Mouse (Mus musculus): ENCODE data around the gene Mier3. TPM values are rescaled to one million over a fixed set of nuclear protein-coding genes. Genes with fewer than 3 reads are reported as not detected.

Gene Mier3
- polyA plus RNA-seq, 1 experiment from 2014 or later: 29.9 TPM

- no peaks in the 10 kb centered on the region for H3K27me3 ChIP-seq (ENCODE audit: control insufficient read depth, insufficient read depth, low read length)
- H3K9me3 ChIP-seq (ENCODE audit: control insufficient read depth, low read depth, low read length): no peaks in the 10 kb centered on the region
- 67% methylated on average over 2 of the region's 2 CpGs for WGBS
- no peak overlapping the region for H3K27ac ChIP-seq (ENCODE audit: low read length)
- no peak overlapping the region for H3K4me2 ChIP-seq (replicated peaks; ENCODE audit: low read depth, low read length)
- H3K36me3 ChIP-seq (ENCODE audit: control insufficient read depth, insufficient read depth, low read length): no peaks in the 10 kb centered on the region
- no peak overlapping the region for H3K9ac ChIP-seq (replicated peaks; ENCODE audit: low read depth, low read length)
- no peak overlapping the region for H3K4me3 ChIP-seq (ENCODE audit: low read depth, low read length)
- no peak for ATAC-seq (ENCODE audit: insufficient number of reproducible peaks, insufficient read depth, low FRiP score, low read depth)
- H3K4me1 ChIP-seq (ENCODE audit: control insufficient read depth, insufficient read depth, low read length): no peaks in the 10 kb centered on the region
These were observed 24.9 kb upstream of the Mier3 start for GRCm38 (mm10) chr13:111655856-111656255.

GRCm38 (mm10) chr13:111656309-111656708, 24.5 kb upstream of the Mier3 start:
- Histone ChIP-seq H3K4me2 (replicated peaks; ENCODE audit: low read depth, low read length) (no peak overlapping the region), H3K9ac (replicated peaks; ENCODE audit: low read depth, low read length) (no peak overlapping the region), H3K9me3 (ENCODE audit: control insufficient read depth, low read depth, low read length) (no peaks in the 10 kb centered on the region), H3K27ac (ENCODE audit: low read length) (no peak overlapping the region), H3K4me3 (ENCODE audit: low read depth, low read length) (no peak overlapping the region), H3K4me1 (ENCODE audit: control insufficient read depth, insufficient read depth, low read length) (no peaks in the 10 kb centered on the region), H3K36me3 (ENCODE audit: control insufficient read depth, insufficient read depth, low read length) (no peaks in the 10 kb centered on the region), H3K27me3 (ENCODE audit: control insufficient read depth, insufficient read depth, low read length) (no peaks in the 10 kb centered on the region)
- WGBS: 58% methylated on average over 10 of the region's 10 CpGs
- no peak; the same call in 1 of the 2 replicates for ATAC-seq (ENCODE audit: insufficient number of reproducible peaks, insufficient read depth, low FRiP score, low read depth)

- H3K9me3 ChIP-seq (ENCODE audit: control insufficient read depth, low read depth, low read length): no peaks in the 10 kb centered on the region
- H3K36me3 ChIP-seq (ENCODE audit: control insufficient read depth, insufficient read depth, low read length): no peaks in the 10 kb centered on the region
- H3K9ac ChIP-seq (replicated peaks; ENCODE audit: low read depth, low read length): no peak overlapping the region
- H3K27me3 ChIP-seq (ENCODE audit: control insufficient read depth, insufficient read depth, low read length): no peaks in the 10 kb centered on the region
- H3K4me2 ChIP-seq (replicated peaks; ENCODE audit: low read depth, low read length): no peak overlapping the region
- 49% methylated on average over 3 of the region's 3 CpGs for WGBS
- ATAC-seq (ENCODE audit: insufficient number of reproducible peaks, insufficient read depth, low FRiP score, low read depth): no peak
- no peaks in the 10 kb centered on the region for H3K4me1 ChIP-seq (ENCODE audit: control insufficient read depth, insufficient read depth, low read length)
- no peak overlapping the region for H3K4me3 ChIP-seq (ENCODE audit: low read depth, low read length)
- H3K27ac ChIP-seq (ENCODE audit: low read length): no peak overlapping the region
These were observed 24.0 kb upstream of the Mier3 start for GRCm38 (mm10) chr13:111656769-111657168.

GRCm38 (mm10) chr13:111658501-111659280, 22.1 kb upstream of the Mier3 start:
- Histone ChIP-seq H3K4me2 (replicated peaks; ENCODE audit: low read depth, low read length) (no peak overlapping the region), H3K27me3 (ENCODE audit: control insufficient read depth, insufficient read depth, low read length) (no peaks in the 10 kb centered on the region), H3K9me3 (ENCODE audit: control insufficient read depth, low read depth, low read length) (no peaks in the 10 kb centered on the region), H3K4me3 (ENCODE audit: low read depth, low read length) (no peak overlapping the region), H3K9ac (replicated peaks; ENCODE audit: low read depth, low read length) (no peak overlapping the region), H3K36me3 (ENCODE audit: control insufficient read depth, insufficient read depth, low read length) (no peaks in the 10 kb centered on the region), H3K4me1 (ENCODE audit: control insufficient read depth, insufficient read depth, low read length) (no peaks in the 10 kb centered on the region), H3K27ac (ENCODE audit: low read length) (no peak overlapping the region)
- WGBS: 58% methylated on average over 12 of the region's 12 CpGs
- ATAC-seq (ENCODE audit: insufficient number of reproducible peaks, insufficient read depth, low FRiP score, low read depth): no peak

- Histone ChIP-seq H3K9me3 (ENCODE audit: control insufficient read depth, low read depth, low read length) (no peaks in the 10 kb centered on the region), H3K27ac (ENCODE audit: low read length) (no peak overlapping the region), H3K27me3 (ENCODE audit: control insufficient read depth, insufficient read depth, low read length) (no peaks in the 10 kb centered on the region), H3K4me1 (ENCODE audit: control insufficient read depth, insufficient read depth, low read length) (no peaks in the 10 kb centered on the region), H3K4me2 (replicated peaks; ENCODE audit: low read depth, low read length) (no peak overlapping the region), H3K9ac (replicated peaks; ENCODE audit: low read depth, low read length) (no peak overlapping the region), H3K36me3 (ENCODE audit: control insufficient read depth, insufficient read depth, low read length) (no peaks in the 10 kb centered on the region), H3K4me3 (ENCODE audit: low read depth, low read length) (no peak overlapping the region)
- WGBS: 45% methylated on average over 8 of the region's 8 CpGs
- ATAC-seq (ENCODE audit: insufficient number of reproducible peaks, insufficient read depth, low FRiP score, low read depth): no peak
These were observed 21.3 kb upstream of the Mier3 start for GRCm38 (mm10) chr13:111659430-111659829.

- H3K27me3 ChIP-seq (ENCODE audit: control insufficient read depth, insufficient read depth, low read length): no peaks in the 10 kb centered on the region
- ATAC-seq (ENCODE audit: insufficient number of reproducible peaks, insufficient read depth, low FRiP score, low read depth): no peak
- H3K4me1 ChIP-seq (ENCODE audit: control insufficient read depth, insufficient read depth, low read length): no peaks in the 10 kb centered on the region
- H3K36me3 ChIP-seq (ENCODE audit: control insufficient read depth, insufficient read depth, low read length): no peaks in the 10 kb centered on the region
- no peak overlapping the region for H3K4me2 ChIP-seq (replicated peaks; ENCODE audit: low read depth, low read length)
- no peaks in the 10 kb centered on the region for H3K9me3 ChIP-seq (ENCODE audit: control insufficient read depth, low read depth, low read length)
- H3K4me3 ChIP-seq (ENCODE audit: low read depth, low read length): no peak overlapping the region
- no peak overlapping the region for H3K27ac ChIP-seq (ENCODE audit: low read length)
- H3K9ac ChIP-seq (replicated peaks; ENCODE audit: low read depth, low read length): no peak overlapping the region
- 25% methylated on average over 13 of the region's 13 CpGs for WGBS
These were observed 20.7 kb upstream of the Mier3 start for GRCm38 (mm10) chr13:111660072-111660471.

- 33% methylated on average over 3 of the region's 3 CpGs for WGBS
- H3K4me3 ChIP-seq (ENCODE audit: low read depth, low read length): no peak overlapping the region
These were observed 20.2 kb upstream of the Mier3 start for GRCm38 (mm10) chr13:111660556-111660955.

GRCm38 (mm10) chr13:111668016-111668415, 12.8 kb upstream of the Mier3 start:
- H3K4me1 ChIP-seq (ENCODE audit: control insufficient read depth, insufficient read depth, low read length): no peaks in the 10 kb centered on the region
- H3K9me3 ChIP-seq (ENCODE audit: control insufficient read depth, low read depth, low read length): no peaks in the 10 kb centered on the region
- ATAC-seq (ENCODE audit: insufficient number of reproducible peaks, insufficient read depth, low FRiP score, low read depth): no peak
- H3K4me3 ChIP-seq (ENCODE audit: low read depth, low read length): no peak overlapping the region
- no peak overlapping the region for H3K27ac ChIP-seq (ENCODE audit: low read length)
- H3K36me3 ChIP-seq (ENCODE audit: control insufficient read depth, insufficient read depth, low read length): no peaks in the 10 kb centered on the region
- no peaks in the 10 kb centered on the region for H3K27me3 ChIP-seq (ENCODE audit: control insufficient read depth, insufficient read depth, low read length)
- no peak overlapping the region for H3K4me2 ChIP-seq (replicated peaks; ENCODE audit: low read depth, low read length)
- WGBS: 84% methylated on average over 7 of the region's 7 CpGs
- no peak overlapping the region for H3K9ac ChIP-seq (replicated peaks; ENCODE audit: low read depth, low read length)

More at GRCm38 (mm10) chr13:111660556-111660955, 20.2 kb upstream of the Mier3 start:
- Histone ChIP-seq H3K27me3 (ENCODE audit: control insufficient read depth, insufficient read depth, low read length) (no peaks in the 10 kb centered on the region), H3K9me3 (ENCODE audit: control insufficient read depth, low read depth, low read length) (no peaks in the 10 kb centered on the region), H3K36me3 (ENCODE audit: control insufficient read depth, insufficient read depth, low read length) (no peaks in the 10 kb centered on the region), H3K4me2 (replicated peaks; ENCODE audit: low read depth, low read length) (no peak overlapping the region), H3K9ac (replicated peaks; ENCODE audit: low read depth, low read length) (no peak overlapping the region), H3K27ac (ENCODE audit: low read length) (no peak overlapping the region), H3K4me1 (ENCODE audit: control insufficient read depth, insufficient read depth, low read length) (no peaks in the 10 kb centered on the region)
- no peak for ATAC-seq (ENCODE audit: insufficient number of reproducible peaks, insufficient read depth, low FRiP score, low read depth)

- Histone ChIP-seq H3K36me3 (ENCODE audit: control insufficient read depth, insufficient read depth, low read length) (no peaks in the 10 kb centered on the region), H3K4me2 (replicated peaks; ENCODE audit: low read depth, low read length) (no peak overlapping the region), H3K27me3 (ENCODE audit: control insufficient read depth, insufficient read depth, low read length) (no peaks in the 10 kb centered on the region), H3K9me3 (ENCODE audit: control insufficient read depth, low read depth, low read length) (no peaks in the 10 kb centered on the region; the same call in 1 of the 2 replicates), H3K9ac (replicated peaks; ENCODE audit: low read depth, low read length) (no peak overlapping the region), H3K27ac (ENCODE audit: low read length) (no peak overlapping the region), H3K4me3 (ENCODE audit: low read depth, low read length) (no peak overlapping the region), H3K4me1 (ENCODE audit: control insufficient read depth, insufficient read depth, low read length) (no peaks in the 10 kb centered on the region)
- WGBS: 85% methylated on average over 3 of the region's 3 CpGs
- no peak for ATAC-seq (ENCODE audit: insufficient number of reproducible peaks, insufficient read depth, low FRiP score, low read depth)
These were observed 3.9 kb upstream of the Mier3 start for GRCm38 (mm10) chr13:111676841-111677240.
